Mouse (Mus musculus): ENCODE results near the gene Ggps1.
"Not testable (repeated sequence)": the region's sequence is repeated elsewhere in the genome, so short reads cannot be mapped to it uniquely, and the experiment has no call there.

The Ggps1 gene

GRCm38 (mm10) chr13:14038911-14039291 lies 24.4 kb downstream of the Ggps1 start:
- DNase-seq (ENCODE audit: inconsistent ontology term): no peak

- DNase-seq (ENCODE audit: inconsistent ontology term): no peak
These were observed 27.2 kb downstream of the Ggps1 start for GRCm38 (mm10) chr13:14035875-14036630.

GRCm38 (mm10) chr13:14035352-14035751 lies 27.9 kb downstream of the Ggps1 start:
- DNase-seq (ENCODE audit: inconsistent ontology term): not testable (repeated sequence)

- DNase-seq (ENCODE audit: inconsistent ontology term): peak; percentile 50
These were observed 29.3 kb downstream of the Ggps1 start for GRCm38 (mm10) chr13:14034073-14034348.

DNA sequence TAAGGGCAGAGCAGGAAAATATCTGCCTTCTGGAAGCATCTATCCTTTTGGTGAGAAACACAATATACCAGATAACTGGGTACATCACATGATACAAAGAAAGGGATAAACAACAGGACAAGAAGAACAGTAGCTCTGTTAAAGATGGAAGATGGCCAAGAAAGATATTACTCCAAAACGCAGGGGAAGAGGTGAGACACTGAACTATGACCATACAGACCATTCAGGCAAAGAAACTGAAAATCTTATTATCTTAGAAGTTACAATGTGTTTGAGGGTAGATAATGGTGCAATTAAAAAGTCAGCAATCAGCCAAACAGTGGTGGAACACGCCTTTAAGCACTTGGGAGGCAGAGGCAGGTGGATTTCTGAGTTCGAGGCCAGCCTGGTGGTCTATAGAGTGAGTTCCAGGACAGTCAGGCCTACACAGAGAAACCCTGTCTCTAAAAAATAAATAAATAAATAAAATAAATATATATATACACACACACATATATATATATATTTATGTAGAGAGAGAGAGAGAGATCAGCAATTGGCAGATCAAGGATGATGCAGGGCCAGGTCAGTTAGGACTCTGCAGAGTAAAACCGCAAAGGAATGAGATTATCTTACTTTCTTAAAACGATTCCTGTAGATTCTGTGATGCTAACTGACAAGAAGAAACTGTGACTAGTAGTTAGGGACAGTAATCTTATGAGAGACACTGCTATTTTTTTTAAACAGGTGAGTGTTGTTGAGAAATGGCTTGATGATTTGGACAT lies 29.8 kb downstream of the Ggps1 start:
- no peak for DNase-seq (ENCODE audit: inconsistent ontology term)

- no peak for DNase-seq (ENCODE audit: inconsistent ontology term)
These were observed 37.0 kb downstream of the Ggps1 start for GRCm38 (mm10) chr13:14026154-14026820.

GRCm38 (mm10) chr13:14025554-14025953 lies 37.7 kb downstream of the Ggps1 start:
- no peak for DNase-seq (ENCODE audit: inconsistent ontology term)

DNA sequence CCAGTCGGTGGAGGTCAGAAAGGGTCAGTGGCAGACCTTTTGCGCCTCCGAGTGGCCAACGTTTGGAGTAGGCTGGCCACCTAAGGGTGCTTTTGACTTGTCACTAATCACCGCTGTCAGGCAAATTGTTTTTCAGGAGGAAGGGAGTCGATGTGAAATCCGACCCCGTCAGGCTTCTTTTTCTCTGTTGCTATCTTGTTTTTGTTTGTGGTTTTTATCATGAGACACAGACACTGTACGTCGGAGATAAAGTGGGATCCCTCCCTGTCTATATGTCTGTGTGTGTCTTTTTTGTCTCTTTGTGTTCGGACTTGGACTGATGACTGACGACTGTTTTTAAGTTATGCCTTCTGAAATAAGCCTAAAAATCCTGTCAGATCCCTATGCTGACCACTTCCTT lies 41.9 kb downstream of the Ggps1 start:
- DNase-seq (ENCODE audit: inconsistent ontology term): not testable (repeated sequence)

DNA sequence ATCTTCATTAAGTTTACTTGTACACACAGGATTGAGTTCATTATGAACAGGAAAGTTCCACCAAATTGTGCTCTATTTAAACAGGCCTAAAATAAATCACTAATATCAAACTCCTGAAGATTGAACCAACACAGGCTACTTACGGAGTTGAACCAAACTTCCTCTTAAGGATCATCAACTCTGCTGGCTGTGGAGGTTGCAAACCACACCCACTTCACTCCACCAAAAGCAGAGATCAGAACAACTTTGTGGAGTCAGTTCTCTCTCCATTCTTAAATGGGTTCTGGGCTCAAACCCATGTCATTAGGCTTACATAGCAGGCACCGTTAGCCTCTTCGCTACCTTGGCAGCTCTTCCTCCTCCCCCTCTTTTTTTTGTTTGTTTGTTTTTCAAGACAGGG lies 44.4 kb downstream of the Ggps1 start:
- DNase-seq (ENCODE audit: inconsistent ontology term): no peak

- no peak for DNase-seq (ENCODE audit: inconsistent ontology term)
These were observed 45.0 kb downstream of the Ggps1 start for GRCm38 (mm10) chr13:14018283-14018682.

DNA sequence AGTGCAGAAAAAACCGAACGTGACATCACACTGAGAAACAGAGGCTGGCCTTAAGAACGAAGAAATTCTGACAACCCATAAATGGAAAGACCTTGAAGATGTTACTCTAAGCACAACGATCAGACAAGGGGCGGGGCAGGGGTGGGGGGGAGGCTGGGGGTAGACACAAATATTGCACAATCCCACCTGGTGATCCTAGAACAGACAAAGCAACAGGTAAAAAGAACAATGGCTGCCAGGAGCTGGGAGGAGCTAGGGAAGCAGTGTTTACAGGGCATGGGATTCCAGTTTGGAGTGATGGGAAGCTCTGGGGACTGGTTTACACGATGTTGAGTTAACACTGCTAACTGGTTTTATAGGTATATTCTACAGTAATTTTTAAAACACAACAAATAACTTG lies 47.7 kb downstream of the Ggps1 start:
- DNase-seq (ENCODE audit: inconsistent ontology term): no peak

- no peak for DNase-seq (ENCODE audit: inconsistent ontology term)
These were observed 48.7 kb downstream of the Ggps1 start for GRCm38 (mm10) chr13:14014540-14014939.

GRCm38 (mm10) chr13:14014001-14014400 lies 49.3 kb downstream of the Ggps1 start:
- DNase-seq (ENCODE audit: inconsistent ontology term): no peak

GRCm38 (mm10) chr13:14011454-14011995 lies 51.8 kb downstream of the Ggps1 start:
- no peak for DNase-seq (ENCODE audit: inconsistent ontology term)

DNA sequence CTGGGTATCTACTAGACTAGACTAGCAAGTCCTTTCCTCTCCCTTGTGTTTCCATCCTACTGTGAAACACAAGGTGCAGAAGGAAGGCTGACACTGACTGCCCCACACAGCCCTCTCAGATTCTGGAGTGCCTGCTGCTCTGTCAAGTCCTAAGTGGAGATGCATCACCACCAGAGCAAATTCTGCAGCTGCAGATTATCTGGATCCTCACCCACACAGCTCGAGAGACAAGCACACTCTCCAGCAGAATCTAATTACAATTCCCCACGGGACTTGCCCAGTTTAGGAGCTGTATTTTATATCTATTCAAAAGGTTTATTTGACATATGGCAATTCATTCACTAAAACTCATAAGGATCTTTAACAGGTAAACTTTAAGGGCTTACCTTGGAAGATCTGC lies 57.2 kb downstream of the Ggps1 start:
- no peak for DNase-seq (ENCODE audit: inconsistent ontology term)

DNA sequence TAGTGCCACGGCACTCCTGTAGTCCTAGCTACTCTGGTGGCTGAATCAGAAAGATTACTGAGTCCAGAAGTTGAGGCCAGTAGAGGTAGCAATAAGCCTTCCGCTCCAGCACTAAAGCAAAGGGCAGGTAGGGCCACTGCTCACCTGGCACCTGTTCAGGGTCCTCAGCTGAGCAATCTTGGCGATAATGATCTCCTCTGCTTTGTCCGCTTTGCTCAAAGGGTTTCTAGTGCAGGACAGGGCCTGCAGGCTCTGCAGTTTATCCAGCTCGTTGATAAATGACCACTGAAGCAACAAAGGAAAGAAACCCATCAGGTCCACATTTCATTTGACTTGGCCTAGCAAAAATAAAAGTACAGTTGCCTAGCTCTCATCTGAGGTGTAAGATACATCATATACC lies 58.3 kb downstream of the Ggps1 start:
- no peak for DNase-seq (ENCODE audit: inconsistent ontology term)

DNA sequence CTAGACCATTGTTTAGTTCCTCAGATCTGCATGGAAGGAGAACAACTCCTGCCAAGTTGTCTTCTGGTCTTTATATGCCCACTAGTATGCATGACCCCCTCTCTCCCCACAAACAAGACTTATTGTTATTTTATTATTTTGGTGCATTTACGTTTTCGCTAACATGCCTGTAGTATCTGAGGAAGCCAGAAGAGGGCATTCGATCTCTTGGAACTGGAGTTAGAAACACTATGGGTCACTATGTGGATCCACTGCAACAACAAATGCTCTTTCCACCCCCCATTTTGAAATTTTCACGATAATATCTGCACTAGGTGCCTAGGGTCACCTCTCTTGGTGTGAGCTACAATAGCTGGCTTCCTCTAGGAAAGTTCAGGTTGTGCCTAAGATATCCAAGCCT lies 59.2 kb downstream of the Ggps1 start:
- no peak for DNase-seq (ENCODE audit: inconsistent ontology term)

- no peak for DNase-seq (ENCODE audit: inconsistent ontology term)
These were observed 60.6 kb downstream of the Ggps1 start for GRCm38 (mm10) chr13:14002706-14003105.
